Mouse (Mus musculus): Measurements from ENCODE around the gene Letm1.

DNA sequence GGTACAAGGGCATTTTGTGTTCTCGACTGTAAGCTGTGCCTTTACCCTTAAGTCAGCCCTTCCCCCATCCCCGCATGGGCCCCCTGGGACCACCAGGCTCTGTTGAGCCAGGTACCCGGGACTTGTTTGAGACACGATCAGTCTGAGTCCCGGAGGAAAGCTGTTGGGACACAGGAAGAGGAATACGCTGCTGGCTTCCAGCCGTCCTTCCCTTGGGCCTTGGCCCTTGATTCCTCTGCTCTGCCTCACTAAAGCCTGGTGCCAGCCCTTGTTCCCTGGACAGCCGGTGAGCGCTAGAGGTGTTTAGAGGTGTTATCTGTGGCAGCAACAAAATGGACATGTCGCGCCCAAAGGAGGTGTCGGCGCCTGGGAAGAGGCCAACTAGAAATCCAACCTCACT is 82.6 kb downstream of the Letm1 start:
- TF ChIP-seq CTCF (IDR thresholded peaks at IDR 0.05; ENCODE audit: borderline replicate concordance, control insufficient read depth, extremely low read depth, insufficient read depth, low read length, poor library complexity) (no peak), POLR2A (IDR thresholded peaks at IDR 0.05; ENCODE audit: control insufficient read depth, extremely low read depth, insufficient read depth, low read length, poor library complexity) (no peak)

All from thymus, adult 2 months (tissue).